Mouse (Mus musculus) layer of hippocampus, adult 9-11 months (tissue): ENCODE data around the gene Psmc6.

Experiments used
- DNase-seq: peaks from one replicate; pipeline ENCODE4 v3.0.0; 2022

The Psmc6 gene

GRCm38 (mm10) chr14:45350931-45351859, 21.6 kb downstream of the Psmc6 start, which contains the start of gene Styx:
Styx (plus strand) TSS chr14:45351093.
- DNase-seq = peak; percentile 92

- no peak for DNase-seq
Measured at GRCm38 (mm10) chr14:45364211-45365195, 34.9 kb downstream of the Psmc6 start.

- DNase-seq = no peak
Measured at GRCm38 (mm10) chr14:45365196-45365587, 35.6 kb downstream of the Psmc6 start.

- no peak for DNase-seq
Measured at GRCm38 (mm10) chr14:45378771-45379170, 49.2 kb downstream of the Psmc6 start.

GRCm38 (mm10) chr14:45380756-45381155, 51.2 kb downstream of the Psmc6 start:
- no peak for DNase-seq

GRCm38 (mm10) chr14:45382912-45383311, 53.3 kb downstream of the Psmc6 start:
- DNase-seq = no peak

GRCm38 (mm10) chr14:45385596-45385995, 56.0 kb downstream of the Psmc6 start:
- DNase-seq = no peak

GRCm38 (mm10) chr14:45387480-45387879, 57.9 kb downstream of the Psmc6 start:
- DNase-seq = no peak

GRCm38 (mm10) chr14:45388345-45389181, 59.0 kb downstream of the Psmc6 start:
- DNase-seq = peak; percentile 92

- DNase-seq = no peak
Measured at GRCm38 (mm10) chr14:45389194-45389593, 59.6 kb downstream of the Psmc6 start.
